Mouse (Mus musculus) kidney, postnatal 36 days (tissue): ENCODE data around the gene Cntrob.
A peak's percentile ranks its signal among the peaks of the same experiment; 100 is the strongest.
"Not testable (repeated sequence)": the region's sequence is repeated elsewhere in the genome, so short reads cannot be mapped to it uniquely, and the experiment has no call there.

ENCODE experiments used
- DNase-seq, 2 experiments: peaks; one replicate each; pipeline ENCODE4 v3.0.0; 2021 to 2022; ENCODE audit warnings: mixed read lengths in 2 of 2

The Cntrob gene

GRCm38 (mm10) chr11:69340161-69341131 lies 16.9 kb upstream of the Cntrob start, which contains the start of gene Rnf227:
Gene Rnf227 (plus strand): TSS chr11:69340461.
- DNase-seq = peak; percentile 37 to 78

- no peak for DNase-seq
These were observed 11.2 kb upstream of the Cntrob start for GRCm38 (mm10) chr11:69334796-69335195.

GRCm38 (mm10) chr11:69333922-69334321 lies 10.3 kb upstream of the Cntrob start:
- DNase-seq = no peak

GRCm38 (mm10) chr11:69332713-69333253 lies 9.2 kb upstream of the Cntrob start:
- no peak for DNase-seq

GRCm38 (mm10) chr11:69331929-69332405 lies 8.4 kb upstream of the Cntrob start:
- peak; percentile 58 to 82 for DNase-seq

GRCm38 (mm10) chr11:69331152-69331551 lies 7.6 kb upstream of the Cntrob start:
- DNase-seq = no peak

- DNase-seq = no peak
These were observed 4.9 kb upstream of the Cntrob start for GRCm38 (mm10) chr11:69328517-69328916.

GRCm38 (mm10) chr11:69327648-69328047 lies 4.1 kb upstream of the Cntrob start:
- DNase-seq = no peak

GRCm38 (mm10) chr11:69327157-69327442 lies 3.5 kb upstream of the Cntrob start:
- DNase-seq = no peak

- DNase-seq = peak in 1 of 2 experiments; percentile 41
These were observed 3.0 kb upstream of the Cntrob start for GRCm38 (mm10) chr11:69326408-69327156.

- peak; percentile 94 to 95 for DNase-seq
These were observed 2.2 kb upstream of the Cntrob start, which contains the start of gene Kcnab3 for GRCm38 (mm10) chr11:69325628-69326407. Gene Kcnab3 (plus strand): TSS chr11:69326258.

- no peak for DNase-seq
These were observed 1.2 kb upstream of the Cntrob start for GRCm38 (mm10) chr11:69324749-69325148.

GRCm38 (mm10) chr11:69322693-69323471 lies 693 bp downstream of the Cntrob start:
- DNase-seq = no peak

GRCm38 (mm10) chr11:69322010-69322409 lies 1.6 kb downstream of the Cntrob start:
- DNase-seq = no peak

- no peak for DNase-seq
These were observed 2.0 kb downstream of the Cntrob start for GRCm38 (mm10) chr11:69321580-69321979.

GRCm38 (mm10) chr11:69318000-69318399 lies 5.6 kb downstream of the Cntrob start:
- not testable (repeated sequence) for DNase-seq

GRCm38 (mm10) chr11:69316361-69316760 lies 7.2 kb downstream of the Cntrob start:
- DNase-seq = no peak

GRCm38 (mm10) chr11:69311266-69311665 lies 12.3 kb downstream of the Cntrob start:
- DNase-seq = no peak

GRCm38 (mm10) chr11:69306039-69306438 lies 17.5 kb downstream of the Cntrob start:
- no peak for DNase-seq

GRCm38 (mm10) chr11:69305291-69305690 lies 18.3 kb downstream of the Cntrob start:
- DNase-seq = no peak

GRCm38 (mm10) chr11:69302817-69303216 lies 20.8 kb downstream of the Cntrob start:
- no peak for DNase-seq

- DNase-seq = no peak
These were observed 25.3 kb downstream of the Cntrob start for GRCm38 (mm10) chr11:69298231-69298630.
